Mouse (Mus musculus): ENCODE data around the gene Hist1h3i.

DNA sequence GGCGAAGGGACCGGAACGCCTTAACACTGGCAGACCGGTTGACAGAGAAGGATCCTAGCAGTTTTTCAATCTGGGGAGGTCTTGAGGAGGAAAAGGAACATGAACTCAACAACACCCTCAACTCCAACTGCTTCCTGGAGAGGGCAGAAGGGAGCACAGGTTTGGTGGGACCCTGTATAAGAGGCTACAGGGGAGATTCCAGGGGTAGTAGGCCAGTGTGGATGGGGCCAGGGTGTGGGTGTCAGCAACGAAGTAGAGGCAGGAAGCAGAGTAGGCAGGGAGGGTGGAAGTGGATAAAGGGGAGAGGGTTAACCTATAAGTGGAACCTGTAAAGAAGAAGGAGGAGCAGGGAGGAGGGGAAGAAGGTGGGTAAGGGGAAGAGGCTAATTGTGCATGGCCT, 49.7 kb downstream of the Hist1h3i start:
- TF ChIP-seq CTCF (IDR thresholded peaks at IDR 0.05; ENCODE audit: low read depth) (peak; percentile 40), EP300 (IDR thresholded peaks at IDR 0.05; ENCODE audit: low read depth) (no peak)
